Mouse (Mus musculus) thymus, postnatal 36 days (tissue): Measurements from ENCODE around the gene Aspa.
"Not testable (repeated sequence)": the region's sequence is repeated elsewhere in the genome, so short reads cannot be mapped to it uniquely, and the experiment has no call there.

Source experiments
- DNase-seq, 2 experiments: peaks; one replicate each; pipeline ENCODE4 v3.0.0; 2022; ENCODE audit warnings: mixed read lengths in 2 of 2

The Aspa gene

GRCm38 (mm10) chr11:73329442-73329841 is at the start of gene Aspa, which contains the start of the genes Gm49340 and Spata22:
Gene Aspa, minus strand, starts transcription at chr11:73329596.
Gene Gm49340, plus strand, starts transcription at chr11:73329741.
Gene Spata22, plus strand, starts transcription at chr11:73329741.
- DNase-seq = no peak

- DNase-seq = no peak
Measured at GRCm38 (mm10) chr11:73370946-73371345, 41.5 kb upstream of the Aspa start, which contains the start of gene Olfr376. Gene Olfr376, plus strand, starts transcription at chr11:73371246.

GRCm38 (mm10) chr11:73350483-73350882 is 21.1 kb upstream of the Aspa start, which contains the start of gene Olfr20:
Gene Olfr20, plus strand, starts transcription at chr11:73350783.
- DNase-seq = no peak

- no peak for DNase-seq
Measured at GRCm38 (mm10) chr11:73336919-73337318, 7.5 kb upstream of the Aspa start.

- DNase-seq = no peak
Measured at GRCm38 (mm10) chr11:73333357-73333756, 4.0 kb upstream of the Aspa start.

GRCm38 (mm10) chr11:73327361-73327760 is 2.0 kb downstream of the Aspa start:
- DNase-seq = no peak

- DNase-seq = no peak
Measured at GRCm38 (mm10) chr11:73326485-73326886, 2.9 kb downstream of the Aspa start.

GRCm38 (mm10) chr11:73323906-73324830 is 5.2 kb downstream of the Aspa start:
- no peak for DNase-seq

- not testable (repeated sequence) for DNase-seq
Measured at GRCm38 (mm10) chr11:73321064-73321463, 8.3 kb downstream of the Aspa start.

GRCm38 (mm10) chr11:73318581-73318980 is 10.8 kb downstream of the Aspa start:
- not testable (repeated sequence) for DNase-seq

- DNase-seq = no peak
Measured at GRCm38 (mm10) chr11:73315961-73316360, 13.4 kb downstream of the Aspa start.

GRCm38 (mm10) chr11:73303123-73303522 is 26.3 kb downstream of the Aspa start:
- no peak for DNase-seq

- no peak for DNase-seq
Measured at GRCm38 (mm10) chr11:73289621-73290020, 39.8 kb downstream of the Aspa start.

GRCm38 (mm10) chr11:73284351-73284750 is 45.0 kb downstream of the Aspa start:
- no peak for DNase-seq

- DNase-seq = no peak
Measured at GRCm38 (mm10) chr11:73283926-73284325, 45.5 kb downstream of the Aspa start.

GRCm38 (mm10) chr11:73283369-73283768 is 46.0 kb downstream of the Aspa start:
- DNase-seq = no peak

GRCm38 (mm10) chr11:73281528-73282027 is 47.8 kb downstream of the Aspa start:
- DNase-seq = peak; percentile 11 to 27

GRCm38 (mm10) chr11:73280710-73281109 is 48.7 kb downstream of the Aspa start:
- no peak for DNase-seq

GRCm38 (mm10) chr11:73274821-73275220 is 54.6 kb downstream of the Aspa start:
- no peak for DNase-seq

- no peak for DNase-seq
Measured at GRCm38 (mm10) chr11:73267267-73267666, 62.1 kb downstream of the Aspa start, which contains the start of gene Trpv3. Gene Trpv3, plus strand, starts transcription at chr11:73267388.

- no peak for DNase-seq
Measured at GRCm38 (mm10) chr11:73261385-73261784, 68.0 kb downstream of the Aspa start.

GRCm38 (mm10) chr11:73260457-73260856 is 68.9 kb downstream of the Aspa start:
- DNase-seq = no peak

- DNase-seq = no peak
Measured at GRCm38 (mm10) chr11:73258664-73259063, 70.7 kb downstream of the Aspa start.
